Mouse (Mus musculus): Measurements from ENCODE around the gene Pycr1. TPM values are rescaled to one million over a fixed set of nuclear protein-coding genes. Genes with fewer than 3 reads are reported as not detected.

The Pycr1 gene
- polyA plus RNA-seq, 1 experiment from 2014 or later, result 56.7 TPM

- Histone ChIP-seq H3K4me2 (ENCODE audit: low read depth, low read length) (peak within 1 kb of the TSS; percentile 80), H3K4me1 (ENCODE audit: control insufficient read depth, insufficient read depth, low read length) (peaks cover 10% of the 10 kb centered on the region; the same call in 1 of the 2 replicates), H3K36me3 (ENCODE audit: control insufficient read depth, insufficient read depth, low read length) (no peaks in the 10 kb centered on the region), H3K9ac (ENCODE audit: low read depth, low read length) (peak within 1 kb of the TSS; percentile 56), H3K9me3 (ENCODE audit: control insufficient read depth, low read length) (no peaks in the 10 kb centered on the region), H3K27ac (replicated peaks; ENCODE audit: low read depth, low read length) (no peak within 1 kb of the TSS), H3K4me3 (ENCODE audit: low read depth, low read length) (peak within 1 kb of the TSS; percentile 48), H3K27me3 (replicated peaks; ENCODE audit: control insufficient read depth, insufficient read depth, low read length) (peaks cover 70% of the 10 kb centered on the region)
- under 1% methylated on average over 32 of the region's 35 CpGs for WGBS
- DNase-seq (ENCODE audit: low spot score) (no peak), ATAC-seq (ENCODE audit: low read depth) (no peak)
Measured at GRCm38 (mm10) chr11:120661076-120661460, 17.5 kb upstream of the Pycr1 start, which contains the start of gene Notum. Gene Notum, minus strand, starts transcription at chr11:120661175.

GRCm38 (mm10) chr11:120660301-120661075 lies 16.9 kb upstream of the Pycr1 start:
- H3K4me2 ChIP-seq (ENCODE audit: low read depth, low read length), result peak overlapping the region; percentile 80
- H3K27me3 ChIP-seq (replicated peaks; ENCODE audit: control insufficient read depth, insufficient read depth, low read length), result peaks cover 71% of the 10 kb centered on the region
- DNase-seq (ENCODE audit: low spot score) (peak; percentile 58), ATAC-seq (ENCODE audit: low read depth) (peak; percentile 74)
- H3K9ac ChIP-seq (ENCODE audit: low read depth, low read length), result peak overlapping the region; percentile 56
- peaks cover 10% of the 10 kb centered on the region; the same call in 1 of the 2 replicates for H3K4me1 ChIP-seq (ENCODE audit: control insufficient read depth, insufficient read depth, low read length)
- H3K27ac ChIP-seq (replicated peaks; ENCODE audit: low read depth, low read length), result no peak overlapping the region
- H3K9me3 ChIP-seq (ENCODE audit: control insufficient read depth, low read length), result no peaks in the 10 kb centered on the region
- peak overlapping the region; percentile 48 for H3K4me3 ChIP-seq (ENCODE audit: low read depth, low read length)
- WGBS, result 1% methylated on average over 28 of the region's 95 CpGs
- no peaks in the 10 kb centered on the region for H3K36me3 ChIP-seq (ENCODE audit: control insufficient read depth, insufficient read depth, low read length)

- Histone ChIP-seq H3K27me3 (replicated peaks; ENCODE audit: control insufficient read depth, insufficient read depth, low read length) (peaks cover 71% of the 10 kb centered on the region), H3K9me3 (ENCODE audit: control insufficient read depth, low read length) (no peaks in the 10 kb centered on the region), H3K27ac (replicated peaks; ENCODE audit: low read depth, low read length) (no peak overlapping the region), H3K4me2 (ENCODE audit: low read depth, low read length) (peak overlapping the region; percentile 80), H3K4me1 (ENCODE audit: control insufficient read depth, insufficient read depth, low read length) (peaks cover 10% of the 10 kb centered on the region; the same call in 1 of the 2 replicates), H3K9ac (ENCODE audit: low read depth, low read length) (peak overlapping the region; percentile 56), H3K36me3 (ENCODE audit: control insufficient read depth, insufficient read depth, low read length) (no peaks in the 10 kb centered on the region), H3K4me3 (ENCODE audit: low read depth, low read length) (peak overlapping the region; percentile 48)
- 2% methylated on average over 37 of the region's 50 CpGs for WGBS
- DNase-seq (ENCODE audit: low spot score) (no peak), ATAC-seq (ENCODE audit: low read depth) (0 out of 2 replicates have a peak, but pooled peaks have one; percentile 15)
Measured at GRCm38 (mm10) chr11:120659509-120660300, 16.1 kb upstream of the Pycr1 start.

- DNase-seq (ENCODE audit: low spot score), result peak; percentile 76
- Histone ChIP-seq H3K4me2 (ENCODE audit: low read depth, low read length) (peak overlapping the region; percentile 80; the same call in 1 of the 2 replicates), H3K27me3 (replicated peaks; ENCODE audit: control insufficient read depth, insufficient read depth, low read length) (peaks cover 71% of the 10 kb centered on the region)
Measured at GRCm38 (mm10) chr11:120658876-120659410, 15.4 kb upstream of the Pycr1 start.

GRCm38 (mm10) chr11:120657301-120657700 lies 13.7 kb upstream of the Pycr1 start:
- Histone ChIP-seq H3K27ac (replicated peaks; ENCODE audit: low read depth, low read length) (no peak overlapping the region), H3K4me1 (ENCODE audit: control insufficient read depth, insufficient read depth, low read length) (peaks cover 10% of the 10 kb centered on the region; the same call in 1 of the 2 replicates), H3K4me2 (ENCODE audit: low read depth, low read length) (no peak overlapping the region), H3K27me3 (replicated peaks; ENCODE audit: control insufficient read depth, insufficient read depth, low read length) (peaks cover 55% of the 10 kb centered on the region), H3K9me3 (ENCODE audit: control insufficient read depth, low read length) (no peaks in the 10 kb centered on the region), H3K9ac (ENCODE audit: low read depth, low read length) (no peak overlapping the region), H3K4me3 (ENCODE audit: low read depth, low read length) (no peak overlapping the region), H3K36me3 (ENCODE audit: control insufficient read depth, insufficient read depth, low read length) (no peaks in the 10 kb centered on the region)
- WGBS, result 90% methylated on average over 4 of the region's 4 CpGs
- DNase-seq (ENCODE audit: low spot score) (no peak), ATAC-seq (ENCODE audit: low read depth) (no peak)

More at GRCm38 (mm10) chr11:120658876-120659410, 15.4 kb upstream of the Pycr1 start:
- no peaks in the 10 kb centered on the region for H3K9me3 ChIP-seq (ENCODE audit: control insufficient read depth, low read length)
- ATAC-seq (ENCODE audit: low read depth), result no peak
- no peak overlapping the region for H3K27ac ChIP-seq (replicated peaks; ENCODE audit: low read depth, low read length)
- no peak overlapping the region for H3K9ac ChIP-seq (ENCODE audit: low read depth, low read length)
- H3K4me1 ChIP-seq (ENCODE audit: control insufficient read depth, insufficient read depth, low read length), result peaks cover 10% of the 10 kb centered on the region; the same call in 1 of the 2 replicates
- H3K36me3 ChIP-seq (ENCODE audit: control insufficient read depth, insufficient read depth, low read length), result no peaks in the 10 kb centered on the region
- WGBS, result 3% methylated on average over 24 of the region's 24 CpGs
- H3K4me3 ChIP-seq (ENCODE audit: low read depth, low read length), result peak overlapping the region; percentile 48

- Histone ChIP-seq H3K4me3 (ENCODE audit: low read depth, low read length) (no peak overlapping the region), H3K9ac (ENCODE audit: low read depth, low read length) (no peak overlapping the region), H3K27ac (replicated peaks; ENCODE audit: low read depth, low read length) (no peak overlapping the region), H3K4me1 (ENCODE audit: control insufficient read depth, insufficient read depth, low read length) (peaks cover under 1% of the 10 kb centered on the region; the same call in 1 of the 2 replicates), H3K4me2 (ENCODE audit: low read depth, low read length) (no peak overlapping the region), H3K36me3 (ENCODE audit: control insufficient read depth, insufficient read depth, low read length) (no peaks in the 10 kb centered on the region), H3K9me3 (ENCODE audit: control insufficient read depth, low read length) (no peaks in the 10 kb centered on the region), H3K27me3 (replicated peaks; ENCODE audit: control insufficient read depth, insufficient read depth, low read length) (peaks cover 30% of the 10 kb centered on the region)
- WGBS, result 52% methylated on average over 3 of the region's 3 CpGs
- ATAC-seq (ENCODE audit: low read depth), result no peak
- DNase-seq (ENCODE audit: low spot score), result no peak
Measured at GRCm38 (mm10) chr11:120654741-120655140, 11.2 kb upstream of the Pycr1 start.

- DNase-seq (ENCODE audit: low spot score), result no peak
- ATAC-seq (ENCODE audit: low read depth), result no peak
- Histone ChIP-seq H3K27me3 (replicated peaks; ENCODE audit: control insufficient read depth, insufficient read depth, low read length) (peaks cover 17% of the 10 kb centered on the region), H3K9ac (ENCODE audit: low read depth, low read length) (no peak overlapping the region), H3K4me1 (ENCODE audit: control insufficient read depth, insufficient read depth, low read length) (peaks cover 7% of the 10 kb centered on the region), H3K27ac (replicated peaks; ENCODE audit: low read depth, low read length) (no peak overlapping the region), H3K4me3 (ENCODE audit: low read depth, low read length) (no peak overlapping the region), H3K9me3 (ENCODE audit: control insufficient read depth, low read length) (no peaks in the 10 kb centered on the region), H3K4me2 (ENCODE audit: low read depth, low read length) (no peak overlapping the region), H3K36me3 (ENCODE audit: control insufficient read depth, insufficient read depth, low read length) (no peaks in the 10 kb centered on the region)
- 69% methylated on average over 3 of the region's 3 CpGs for whole genome bisulfite sequencing
Measured at GRCm38 (mm10) chr11:120651872-120652271, 8.3 kb upstream of the Pycr1 start.

GRCm38 (mm10) chr11:120648001-120648476 lies 4.5 kb upstream of the Pycr1 start, which contains the start of gene Myadml2:
Gene Myadml2, minus strand, starts transcription at chr11:120648158.
- Histone ChIP-seq H3K27me3 (replicated peaks; ENCODE audit: control insufficient read depth, insufficient read depth, low read length) (peaks cover 8% of the 10 kb centered on the region), H3K4me3 (ENCODE audit: low read depth, low read length) (0 out of 2 replicates have a peak within 1 kb of the TSS, but pooled peaks have one; percentile 6), H3K9ac (ENCODE audit: low read depth, low read length) (peak within 1 kb of the TSS; percentile 34; the same call in 1 of the 2 replicates), H3K4me2 (ENCODE audit: low read depth, low read length) (peak within 1 kb of the TSS; percentile 39), H3K4me1 (ENCODE audit: control insufficient read depth, insufficient read depth, low read length) (peaks cover 12% of the 10 kb centered on the region), H3K27ac (replicated peaks; ENCODE audit: low read depth, low read length) (no peak within 1 kb of the TSS), H3K36me3 (ENCODE audit: control insufficient read depth, insufficient read depth, low read length) (no peaks in the 10 kb centered on the region), H3K9me3 (ENCODE audit: control insufficient read depth, low read length) (no peaks in the 10 kb centered on the region)
- DNase-seq (ENCODE audit: low spot score), result peak; percentile 51
- ATAC-seq (ENCODE audit: low read depth), result no peak
- WGBS, result 6% methylated on average over 13 of the region's 13 CpGs
